Mouse (Mus musculus) embryo, embryonic 10.5 days (tissue): Measurements from ENCODE around the gene Sephs1.

Experiments used
- DNase-seq: peaks from one replicate; pipeline ENCODE4 v3.0.0-alpha.2; 2015; ENCODE audit warnings: low spot score

Sephs1 gene

GRCm38 (mm10) chr2:4881350-4882248 lies at the start of gene Sephs1:
Gene Sephs1, plus strand, starts transcription at chr2:4881564.
- peak; percentile 89 for DNase-seq

- no peak for DNase-seq
Observed at GRCm38 (mm10) chr2:4832166-4832565, 49.2 kb upstream of the Sephs1 start.

- no peak for DNase-seq
Observed at GRCm38 (mm10) chr2:4849449-4849848, 31.9 kb upstream of the Sephs1 start.

GRCm38 (mm10) chr2:4857186-4857585 lies 24.2 kb upstream of the Sephs1 start:
- no peak for DNase-seq

- no peak for DNase-seq
Observed at GRCm38 (mm10) chr2:4858161-4858560, 23.2 kb upstream of the Sephs1 start.

GRCm38 (mm10) chr2:4864008-4864816 lies 17.2 kb upstream of the Sephs1 start:
- peak; percentile 92 for DNase-seq

GRCm38 (mm10) chr2:4864817-4865296 lies 16.5 kb upstream of the Sephs1 start:
- no peak for DNase-seq

GRCm38 (mm10) chr2:4868028-4868725 lies 13.2 kb upstream of the Sephs1 start:
- no peak for DNase-seq

GRCm38 (mm10) chr2:4872740-4873139 lies 8.6 kb upstream of the Sephs1 start:
- DNase-seq = no peak

GRCm38 (mm10) chr2:4873331-4873730 lies 8.0 kb upstream of the Sephs1 start:
- DNase-seq = no peak

- DNase-seq = no peak
Observed at GRCm38 (mm10) chr2:4875090-4875489, 6.3 kb upstream of the Sephs1 start.

GRCm38 (mm10) chr2:4876131-4876530 lies 5.2 kb upstream of the Sephs1 start:
- no peak for DNase-seq

GRCm38 (mm10) chr2:4880737-4881349 lies 521 bp upstream of the Sephs1 start:
- peak; percentile 67 for DNase-seq

- DNase-seq = peak; percentile 79
Observed at GRCm38 (mm10) chr2:4882249-4882791, 956 bp downstream of the Sephs1 start.

- DNase-seq = peak; percentile 61
Observed at GRCm38 (mm10) chr2:4883009-4883704, 1.8 kb downstream of the Sephs1 start.

GRCm38 (mm10) chr2:4886896-4887295 lies 5.5 kb downstream of the Sephs1 start:
- no peak for DNase-seq

- no peak for DNase-seq
Observed at GRCm38 (mm10) chr2:4895598-4895997, 14.2 kb downstream of the Sephs1 start.

GRCm38 (mm10) chr2:4896970-4897369 lies 15.6 kb downstream of the Sephs1 start:
- DNase-seq = no peak

GRCm38 (mm10) chr2:4900624-4901023 lies 19.3 kb downstream of the Sephs1 start:
- DNase-seq = no peak

GRCm38 (mm10) chr2:4902346-4902745 lies 21.0 kb downstream of the Sephs1 start:
- no peak for DNase-seq

GRCm38 (mm10) chr2:4907120-4907519 lies 25.8 kb downstream of the Sephs1 start:
- DNase-seq = no peak
